Mouse (Mus musculus) spleen, adult 2 months (tissue): ENCODE results near the gene Vpreb2.

Experiments
- CTCF ChIP-seq: fragments of 200-500 bp; IDR thresholded peaks from 2 replicates; pipeline ENCODE4 v1.5.1; 2011; ENCODE audit warnings: mild to moderate bottlenecking, inconsistent platforms; ENCODE audit not compliant: insufficient read depth, insufficient read length, insufficient replicate concordance; ENCODE audit errors: extremely low read depth
- POLR2A ChIP-seq: fragments of 200-500 bp; IDR thresholded peaks from 2 replicates; pipeline ENCODE4 v1.6.1; 2011; ENCODE audit warnings: low read depth, low read length, inconsistent platforms

DNA sequence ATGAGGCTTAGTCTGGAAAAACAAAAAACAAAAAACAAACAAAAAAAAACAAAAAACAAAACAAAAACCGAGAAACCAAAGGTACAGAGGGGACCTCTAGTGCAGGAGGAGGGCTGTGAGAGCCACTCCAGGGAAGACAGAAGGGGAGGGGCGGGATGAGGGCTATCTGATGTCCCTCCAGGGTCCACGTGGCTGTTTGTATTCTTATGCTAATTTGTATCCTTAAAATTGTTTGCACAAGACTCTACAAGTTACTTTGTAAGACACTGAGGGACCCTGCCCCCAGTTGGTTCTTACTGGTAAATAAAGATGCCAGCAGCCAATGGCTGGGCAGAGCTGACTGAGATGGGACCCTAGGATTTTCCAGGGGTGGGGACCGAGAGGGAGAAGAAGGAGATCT lies 26.9 kb downstream of the Vpreb2 start:
- TF ChIP-seq POLR2A, result no peak
- TF ChIP-seq CTCF, result no peak
